Mouse (Mus musculus): ENCODE results near the gene Wtip. TPM values are rescaled to one million over a fixed set of nuclear protein-coding genes. Genes with fewer than 3 reads are reported as not detected.
"Not testable (repeated sequence)": the region's sequence is repeated elsewhere in the genome, so short reads cannot be mapped to it uniquely, and the experiment has no call there.

The Wtip gene
- 11.0 and 12.5 TPM in 2 replicates for polyA plus RNA-seq (2012; rRNA removed)

DNA sequence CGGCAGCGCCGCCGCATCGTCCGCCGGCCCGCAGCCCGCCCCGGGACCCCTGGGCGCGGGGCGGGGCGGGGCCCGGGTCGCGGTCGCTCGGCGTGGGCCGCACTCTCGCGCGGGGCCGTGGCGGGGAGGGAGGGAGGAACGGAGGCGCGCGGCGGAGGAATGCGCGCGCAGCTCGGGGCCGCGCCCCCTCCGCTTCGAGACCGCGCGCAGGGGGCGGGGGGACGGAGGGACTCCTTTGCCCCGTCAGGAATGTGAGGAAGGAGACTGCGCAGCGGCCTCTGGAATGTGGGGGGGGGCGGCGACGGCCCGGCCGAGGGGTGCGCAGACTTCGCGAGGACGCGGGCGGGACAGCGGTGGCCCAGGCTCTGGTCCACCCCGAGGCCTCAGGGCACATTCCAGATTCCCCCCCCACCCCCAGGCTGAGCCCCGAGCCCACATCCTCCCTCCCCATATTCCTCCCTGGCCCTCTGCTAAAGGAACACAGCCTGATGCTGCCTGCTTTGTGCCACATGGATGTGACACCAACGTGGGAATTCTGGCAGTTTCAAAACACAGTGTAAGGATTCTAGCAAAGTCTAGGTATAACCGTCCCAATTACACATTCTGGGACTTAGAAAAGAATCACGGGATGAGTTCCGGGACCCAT is at the start of gene Wtip:
TSS of gene Wtip (minus strand) at position 152 of the 646 bp plus-strand sequence.
- Histone ChIP-seq H3K27ac (ENCODE audit: insufficient read depth, low read length) (no peak within 1 kb of the TSS), H3K4me3 (ENCODE audit: insufficient read depth, low read length) (peak within 1 kb of the TSS; percentile 19), H3K4me1 (ENCODE audit: control insufficient read depth, insufficient read depth, low read length) (no peaks in the 10 kb centered on the region; the same call in 1 of the 2 replicates)
- TF ChIP-seq CTCF (IDR thresholded peaks at IDR 0.05; ENCODE audit: extremely low read depth, insufficient read depth, low read length) (no peak), POLR2A (IDR thresholded peaks at IDR 0.05; ENCODE audit: extremely low read depth, insufficient read depth, low read length) (no peak)

GRCm38 (mm10) chr7:34176241-34176640 is 43.2 kb upstream of the Wtip start:
- not testable (repeated sequence) for H3K4me3 ChIP-seq (ENCODE audit: insufficient read depth, low read length); H3K4me1 ChIP-seq (ENCODE audit: control insufficient read depth, insufficient read depth, low read length); H3K27ac ChIP-seq (ENCODE audit: insufficient read depth, low read length)

- TF ChIP-seq CTCF (IDR thresholded peaks at IDR 0.05; ENCODE audit: extremely low read depth, insufficient read depth, low read length) (no peak), POLR2A (IDR thresholded peaks at IDR 0.05; ENCODE audit: extremely low read depth, insufficient read depth, low read length) (no peak)
Observed at GRCm38 (mm10) chr7:34172251-34172650, 39.2 kb upstream of the Wtip start.

DNA sequence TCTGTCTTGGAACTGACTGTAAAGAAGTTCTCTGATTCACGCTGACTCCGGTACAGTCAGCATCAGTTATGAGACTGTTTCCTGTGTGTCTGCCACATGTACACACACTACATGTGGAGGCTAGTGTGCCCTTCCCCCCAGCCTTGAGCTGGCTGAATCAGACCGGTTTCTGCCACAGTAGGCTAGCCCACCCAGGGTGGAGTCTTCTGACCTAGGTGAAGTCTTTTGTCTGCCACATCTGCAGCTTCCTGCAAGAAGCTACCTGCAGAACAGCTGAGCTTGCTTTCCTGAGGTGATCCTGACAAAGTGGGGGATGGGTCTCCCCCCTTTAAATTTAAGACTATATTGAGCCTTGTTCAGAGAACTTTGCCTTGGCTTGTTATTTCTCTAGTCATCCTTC is 36.4 kb upstream of the Wtip start, which contains the start of gene Uba2:
TSS of gene Uba2 (minus strand) at position 146 of the 400 bp plus-strand sequence.
- Histone ChIP-seq H3K4me1 (ENCODE audit: control insufficient read depth, insufficient read depth, low read length) (no peaks in the 10 kb centered on the region), H3K27ac (ENCODE audit: insufficient read depth, low read length) (no peak within 1 kb of the TSS), H3K4me3 (ENCODE audit: insufficient read depth, low read length) (peak within 1 kb of the TSS; percentile 84)
- TF ChIP-seq POLR2A (IDR thresholded peaks at IDR 0.05; ENCODE audit: extremely low read depth, insufficient read depth, low read length) (no peak), CTCF (IDR thresholded peaks at IDR 0.05; ENCODE audit: extremely low read depth, insufficient read depth, low read length) (no peak)

More at GRCm38 (mm10) chr7:34172251-34172650, 39.2 kb upstream of the Wtip start:
- H3K27ac ChIP-seq (ENCODE audit: insufficient read depth, low read length) = no peak overlapping the region
- no peak overlapping the region for H3K4me3 ChIP-seq (ENCODE audit: insufficient read depth, low read length)
- no peaks in the 10 kb centered on the region for H3K4me1 ChIP-seq (ENCODE audit: control insufficient read depth, insufficient read depth, low read length)

DNA sequence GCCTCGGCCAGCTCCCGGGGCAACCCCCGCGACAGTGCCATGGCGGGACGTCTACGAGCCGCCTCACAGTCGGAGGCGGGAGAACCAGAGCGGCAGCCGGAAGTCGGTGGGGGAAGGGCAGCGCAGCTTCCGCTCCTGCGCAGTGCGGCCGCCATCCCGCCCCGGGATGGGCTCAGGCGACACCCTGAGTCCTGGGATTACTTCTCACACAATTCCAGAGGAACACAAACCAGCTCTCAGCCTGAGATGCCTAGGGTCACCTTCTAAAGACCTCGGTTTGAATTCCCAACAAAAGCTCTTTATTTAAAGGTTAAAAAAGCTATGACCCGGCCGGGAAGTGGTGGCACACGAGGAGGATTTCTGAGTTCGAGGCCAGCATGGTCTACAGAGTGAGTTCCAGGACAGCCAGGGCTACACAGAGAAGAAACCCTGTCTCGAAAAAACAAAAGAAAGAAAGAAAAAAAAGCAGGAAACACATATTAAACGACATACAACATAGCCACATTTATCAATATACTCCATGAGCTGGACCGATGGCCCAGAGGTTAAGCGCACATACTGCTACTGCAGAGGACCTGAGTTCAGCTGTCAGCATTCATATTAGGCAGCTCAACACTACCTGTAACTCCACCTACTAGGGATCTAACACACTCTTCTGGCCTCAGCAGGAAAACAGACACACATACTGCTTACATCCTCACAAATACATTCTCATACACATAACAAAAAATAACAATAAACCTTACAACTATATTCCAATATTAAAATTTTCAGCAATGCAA is 35.6 kb upstream of the Wtip start:
- H3K4me1 ChIP-seq (ENCODE audit: control insufficient read depth, insufficient read depth, low read length) = no peaks in the 10 kb centered on the region
- H3K4me3 ChIP-seq (ENCODE audit: insufficient read depth, low read length) = peak overlapping the region; percentile 84
- peak overlapping the region; percentile 79; the same call in 1 of the 2 replicates for H3K27ac ChIP-seq (ENCODE audit: insufficient read depth, low read length)
- TF ChIP-seq POLR2A (IDR thresholded peaks at IDR 0.05; ENCODE audit: extremely low read depth, insufficient read depth, low read length) (peak; percentile 91), CTCF (IDR thresholded peaks at IDR 0.05; ENCODE audit: extremely low read depth, insufficient read depth, low read length) (no peak)

GRCm38 (mm10) chr7:34167766-34168469 is 34.9 kb upstream of the Wtip start:
- no peak for TF ChIP-seq CTCF (IDR thresholded peaks at IDR 0.05; ENCODE audit: extremely low read depth, insufficient read depth, low read length)
- no peak for TF ChIP-seq POLR2A (IDR thresholded peaks at IDR 0.05; ENCODE audit: extremely low read depth, insufficient read depth, low read length)
- peak overlapping the region; percentile 84 for H3K4me3 ChIP-seq (ENCODE audit: insufficient read depth, low read length)
- H3K27ac ChIP-seq (ENCODE audit: insufficient read depth, low read length) = peak overlapping the region; percentile 79; the same call in 1 of the 2 replicates
- no peaks in the 10 kb centered on the region for H3K4me1 ChIP-seq (ENCODE audit: control insufficient read depth, insufficient read depth, low read length)

DNA sequence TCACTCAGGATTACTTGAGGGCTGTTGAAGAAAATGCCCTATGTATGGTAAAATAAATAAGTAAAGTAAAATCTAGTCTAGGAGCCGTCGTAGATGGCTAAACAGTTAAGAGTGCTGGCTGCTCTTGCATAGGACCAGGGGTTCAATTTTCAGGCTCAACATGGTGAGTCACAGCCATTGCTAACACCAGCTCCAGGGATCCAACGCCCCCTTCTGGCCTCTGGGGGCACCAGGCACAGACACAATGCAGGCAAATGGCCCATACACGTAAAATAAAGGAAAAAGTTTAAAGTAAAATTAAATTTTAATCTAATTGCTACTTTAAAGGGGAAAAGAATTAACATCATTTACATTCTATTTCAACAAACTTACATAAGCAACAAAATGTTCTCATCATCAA is 33.8 kb upstream of the Wtip start:
- TF ChIP-seq POLR2A (IDR thresholded peaks at IDR 0.05; ENCODE audit: extremely low read depth, insufficient read depth, low read length) (no peak), CTCF (IDR thresholded peaks at IDR 0.05; ENCODE audit: extremely low read depth, insufficient read depth, low read length) (0 out of 2 replicates have a peak, but pooled peaks have one; percentile 9)
- Histone ChIP-seq H3K4me3 (ENCODE audit: insufficient read depth, low read length) (peak overlapping the region; percentile 84; the same call in 1 of the 2 replicates), H3K4me1 (ENCODE audit: control insufficient read depth, insufficient read depth, low read length) (no peaks in the 10 kb centered on the region), H3K27ac (ENCODE audit: insufficient read depth, low read length) (no peak overlapping the region)

DNA sequence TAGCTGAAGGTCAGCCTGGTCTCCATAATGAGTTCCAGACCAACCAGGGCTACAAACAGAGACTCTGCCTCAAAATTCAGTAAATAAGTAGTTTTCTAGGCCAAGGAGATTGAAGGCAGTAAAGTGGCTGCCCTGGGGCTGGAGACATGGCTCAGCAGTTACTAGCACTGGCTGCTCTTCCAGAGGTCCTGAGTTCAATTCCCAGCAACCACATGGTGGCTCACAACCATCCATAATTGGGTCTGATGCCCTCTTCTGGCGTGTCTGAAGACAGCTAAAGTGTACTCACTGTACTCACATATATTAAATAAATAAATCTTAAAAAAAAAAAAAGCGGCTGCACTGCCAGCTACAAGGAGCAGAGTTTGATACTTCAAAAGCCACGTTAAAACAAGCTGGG is 32.9 kb upstream of the Wtip start:
- H3K4me3 ChIP-seq (ENCODE audit: insufficient read depth, low read length) = no peak overlapping the region

DNA sequence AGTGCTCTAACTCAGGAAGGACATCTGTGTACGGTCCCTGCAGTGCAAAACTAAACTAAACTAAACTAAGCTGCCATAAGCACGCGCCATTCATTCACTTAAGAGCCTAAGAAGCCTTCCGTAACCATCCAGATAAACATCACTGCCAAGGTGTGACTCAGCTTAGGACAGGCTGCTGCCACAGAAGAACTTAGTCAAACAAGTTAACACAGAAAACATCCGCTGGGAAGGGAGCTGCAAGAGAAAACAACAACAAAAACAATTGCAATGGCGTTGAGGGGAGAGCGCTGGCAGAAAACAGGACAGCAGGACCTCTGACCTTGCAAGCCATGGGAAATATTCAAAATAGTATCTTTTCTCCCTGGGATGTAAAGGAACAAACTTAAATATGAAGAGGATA is 31.6 kb upstream of the Wtip start:
- no peak for TF ChIP-seq POLR2A (IDR thresholded peaks at IDR 0.05; ENCODE audit: extremely low read depth, insufficient read depth, low read length)
- TF ChIP-seq CTCF (IDR thresholded peaks at IDR 0.05; ENCODE audit: extremely low read depth, insufficient read depth, low read length) = no peak
- no peak overlapping the region for H3K27ac ChIP-seq (ENCODE audit: insufficient read depth, low read length)
- H3K4me3 ChIP-seq (ENCODE audit: insufficient read depth, low read length) = no peak overlapping the region
- no peaks in the 10 kb centered on the region for H3K4me1 ChIP-seq (ENCODE audit: control insufficient read depth, insufficient read depth, low read length)

More for the DNA sequence above, 32.9 kb upstream of the Wtip start:
- TF ChIP-seq POLR2A (IDR thresholded peaks at IDR 0.05; ENCODE audit: extremely low read depth, insufficient read depth, low read length) = no peak
- no peak for TF ChIP-seq CTCF (IDR thresholded peaks at IDR 0.05; ENCODE audit: extremely low read depth, insufficient read depth, low read length)
- Histone ChIP-seq H3K27ac (ENCODE audit: insufficient read depth, low read length) (no peak overlapping the region), H3K4me1 (ENCODE audit: control insufficient read depth, insufficient read depth, low read length) (no peaks in the 10 kb centered on the region)
